Mouse (Mus musculus): ENCODE results near the gene Tspear. TPM values are rescaled to one million over a fixed set of nuclear protein-coding genes. Genes with fewer than 3 reads are reported as not detected.

The Tspear gene
- polyA plus RNA-seq, 1 experiment from 2014 or later, result 0.07 TPM

DNA sequence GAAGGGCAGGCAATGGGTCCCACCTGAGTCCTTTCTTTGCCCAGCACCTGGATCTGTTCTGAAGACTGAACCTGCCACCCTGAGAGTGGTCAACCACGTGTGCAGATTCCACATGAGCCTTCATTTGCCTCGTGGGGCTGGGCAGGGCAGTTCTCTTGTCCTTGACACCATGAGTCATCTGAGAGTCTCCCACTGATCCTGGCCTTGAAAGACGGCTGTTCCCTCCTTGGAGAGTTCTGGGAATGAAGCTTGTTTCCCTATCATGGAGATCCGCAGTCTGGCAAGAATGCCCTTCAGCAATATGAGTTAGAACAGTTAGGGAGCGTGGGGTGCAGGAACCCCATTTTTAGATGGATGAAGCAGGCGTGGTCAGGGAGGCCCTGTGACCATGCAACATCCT lies 152.6 kb downstream of the Tspear start:
- 52% methylated on average over 6 of the region's 6 CpGs for whole genome bisulfite sequencing (ENCODE audit: insufficient replicate concordance)
- Histone ChIP-seq H3K36me3 (no peaks in the 10 kb centered on the region), H3K4me3 (replicated peaks) (no peak overlapping the region)

GRCm38 (mm10) chr10:77846503-77846902 lies 160.1 kb downstream of the Tspear start, which contains the start of gene Gm36176:
Gene Gm36176 (plus strand): TSS chr10:77846803.
- no peak within 1 kb of the TSS for H3K4me3 ChIP-seq (replicated peaks)
- no peak within 1 kb of the TSS for H3K9ac ChIP-seq
- DNase-seq (no peak), ATAC-seq (ENCODE audit: low read depth) (no peak)
- no peaks in the 10 kb centered on the region for H3K27me3 ChIP-seq
- no peaks in the 10 kb centered on the region for H3K9me3 ChIP-seq (replicated peaks)
- H3K36me3 ChIP-seq, result no peaks in the 10 kb centered on the region
- H3K4me2 ChIP-seq, result no peak within 1 kb of the TSS
- WGBS (ENCODE audit: insufficient replicate concordance), result 33% methylated on average over 3 of the region's 3 CpGs
- H3K4me1 ChIP-seq (replicated peaks), result no peaks in the 10 kb centered on the region
- H3K27ac ChIP-seq, result no peak within 1 kb of the TSS

More for the DNA sequence above, 152.6 kb downstream of the Tspear start:
- no peak for DNase-seq
- H3K27ac ChIP-seq, result no peak overlapping the region
- H3K9ac ChIP-seq, result no peak overlapping the region
- no peak overlapping the region for H3K4me2 ChIP-seq
- H3K27me3 ChIP-seq, result no peaks in the 10 kb centered on the region
- no peak for ATAC-seq (ENCODE audit: low read depth)
- no peaks in the 10 kb centered on the region for H3K4me1 ChIP-seq (replicated peaks)
- no peaks in the 10 kb centered on the region for H3K9me3 ChIP-seq (replicated peaks)

DNA sequence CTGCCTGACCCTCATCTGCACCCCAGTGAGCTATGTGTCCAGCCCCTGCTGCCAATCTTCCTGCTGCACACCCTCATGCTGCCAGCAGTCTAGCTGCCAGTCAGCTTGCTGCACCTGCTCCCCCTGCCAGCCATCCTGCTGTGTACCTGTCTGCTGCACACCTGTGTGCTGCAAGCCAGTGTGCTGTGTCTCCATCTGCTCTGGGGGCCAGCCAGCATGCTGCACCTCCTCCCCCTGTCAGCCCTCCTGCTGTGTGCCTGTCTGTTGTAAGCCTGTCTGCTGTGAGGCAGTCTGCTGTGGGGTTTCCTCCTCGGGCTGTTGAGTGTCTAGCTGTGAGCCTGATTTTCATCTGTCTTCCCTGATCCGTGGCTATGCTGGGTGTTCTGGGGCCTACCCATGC lies 160.6 kb downstream of the Tspear start:
- 15% methylated on average over 2 of the region's 2 CpGs for WGBS (ENCODE audit: insufficient replicate concordance)
- ATAC-seq (ENCODE audit: low read depth), result no peak
- no peak overlapping the region for H3K4me3 ChIP-seq (replicated peaks)
- H3K27me3 ChIP-seq, result no peaks in the 10 kb centered on the region
- no peak overlapping the region for H3K9ac ChIP-seq
- H3K4me2 ChIP-seq, result no peak overlapping the region
- no peak overlapping the region for H3K27ac ChIP-seq
- H3K36me3 ChIP-seq, result no peaks in the 10 kb centered on the region
- no peaks in the 10 kb centered on the region for H3K9me3 ChIP-seq (replicated peaks)
- no peaks in the 10 kb centered on the region for H3K4me1 ChIP-seq (replicated peaks)
- DNase-seq, result no peak

- no peaks in the 10 kb centered on the region for H3K36me3 ChIP-seq
- no peaks in the 10 kb centered on the region for H3K27me3 ChIP-seq
- H3K9me3 ChIP-seq (replicated peaks), result no peaks in the 10 kb centered on the region
- ATAC-seq (ENCODE audit: low read depth) (no peak), DNase-seq (no peak)
- no peak overlapping the region for H3K9ac ChIP-seq
- no peak overlapping the region for H3K27ac ChIP-seq
- H3K4me2 ChIP-seq, result no peak overlapping the region
- H3K4me3 ChIP-seq (replicated peaks), result no peak overlapping the region
- H3K4me1 ChIP-seq (replicated peaks), result no peaks in the 10 kb centered on the region
- 62% methylated on average over 2 of the region's 2 CpGs for WGBS (ENCODE audit: insufficient replicate concordance)
Observed at GRCm38 (mm10) chr10:77847538-77847937, 161.2 kb downstream of the Tspear start.

DNA sequence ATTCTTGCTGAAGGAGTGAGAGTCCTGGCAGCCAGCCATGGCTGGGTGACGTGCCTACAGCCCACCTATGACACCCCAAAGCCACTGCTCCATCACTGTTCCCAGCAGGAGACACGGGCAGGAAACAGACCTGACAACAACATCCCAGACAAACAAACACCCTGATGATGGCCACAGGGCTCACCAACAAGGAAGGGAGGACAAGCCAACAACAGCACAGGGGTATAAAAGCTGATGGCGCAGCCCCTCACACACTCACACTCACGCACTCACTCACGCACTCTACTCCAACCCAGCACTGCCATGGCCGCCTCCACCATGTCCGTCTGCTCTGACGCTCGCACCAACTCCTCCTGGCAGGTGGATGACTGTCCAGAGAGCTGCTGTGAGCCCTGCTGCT lies 166.2 kb downstream of the Tspear start, which contains the start of gene Gm10318:
Gm10318 (plus strand) TSS at position 301 of the 400 bp plus-strand sequence.
- ATAC-seq (ENCODE audit: low read depth), result no peak
- Histone ChIP-seq H3K9me3 (replicated peaks) (no peaks in the 10 kb centered on the region), H3K9ac (no peak within 1 kb of the TSS), H3K27ac (no peak within 1 kb of the TSS), H3K27me3 (no peaks in the 10 kb centered on the region), H3K4me1 (replicated peaks) (no peaks in the 10 kb centered on the region), H3K4me2 (no peak within 1 kb of the TSS), H3K4me3 (replicated peaks) (no peak within 1 kb of the TSS), H3K36me3 (no peaks in the 10 kb centered on the region)
- no peak for DNase-seq
- WGBS (ENCODE audit: insufficient replicate concordance), result 40% methylated on average over 9 of the region's 9 CpGs

DNA sequence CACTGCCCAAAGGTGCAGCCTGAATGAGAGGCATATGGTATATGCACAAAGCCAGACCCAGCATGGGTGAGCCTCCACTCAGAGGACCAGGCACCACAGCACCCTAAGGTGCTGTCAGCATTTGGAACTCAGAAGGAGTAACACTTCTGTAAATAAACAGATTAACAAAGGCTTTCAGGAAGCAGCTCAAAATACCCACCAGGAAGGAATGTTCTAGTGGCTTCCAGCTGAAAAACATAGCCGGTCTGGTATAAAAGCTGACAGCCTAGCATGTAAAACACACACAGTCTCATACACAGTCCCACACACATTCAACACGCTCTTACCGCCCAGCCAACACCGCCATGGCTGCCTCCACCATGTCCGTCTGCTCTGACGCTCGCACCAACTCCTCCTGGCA lies 175.3 kb downstream of the Tspear start, which contains the start of gene Gm3285:
Gm3285 (plus strand) TSS at position 301 of the 400 bp plus-strand sequence.
- no peak within 1 kb of the TSS for H3K27ac ChIP-seq
- H3K36me3 ChIP-seq, result no peaks in the 10 kb centered on the region
- WGBS (ENCODE audit: insufficient replicate concordance), result 42% methylated on average over 7 of the region's 7 CpGs
- no peak within 1 kb of the TSS for H3K4me3 ChIP-seq (replicated peaks)
- no peak within 1 kb of the TSS for H3K4me2 ChIP-seq
- no peaks in the 10 kb centered on the region for H3K27me3 ChIP-seq
- DNase-seq (no peak), ATAC-seq (ENCODE audit: low read depth) (no peak)
- no peak within 1 kb of the TSS for H3K9ac ChIP-seq
- H3K9me3 ChIP-seq (replicated peaks), result no peaks in the 10 kb centered on the region
- 0 out of 2 replicates have a peak, but pooled peaks cover 6% of the 10 kb centered on the region for H3K4me1 ChIP-seq (replicated peaks)

DNA sequence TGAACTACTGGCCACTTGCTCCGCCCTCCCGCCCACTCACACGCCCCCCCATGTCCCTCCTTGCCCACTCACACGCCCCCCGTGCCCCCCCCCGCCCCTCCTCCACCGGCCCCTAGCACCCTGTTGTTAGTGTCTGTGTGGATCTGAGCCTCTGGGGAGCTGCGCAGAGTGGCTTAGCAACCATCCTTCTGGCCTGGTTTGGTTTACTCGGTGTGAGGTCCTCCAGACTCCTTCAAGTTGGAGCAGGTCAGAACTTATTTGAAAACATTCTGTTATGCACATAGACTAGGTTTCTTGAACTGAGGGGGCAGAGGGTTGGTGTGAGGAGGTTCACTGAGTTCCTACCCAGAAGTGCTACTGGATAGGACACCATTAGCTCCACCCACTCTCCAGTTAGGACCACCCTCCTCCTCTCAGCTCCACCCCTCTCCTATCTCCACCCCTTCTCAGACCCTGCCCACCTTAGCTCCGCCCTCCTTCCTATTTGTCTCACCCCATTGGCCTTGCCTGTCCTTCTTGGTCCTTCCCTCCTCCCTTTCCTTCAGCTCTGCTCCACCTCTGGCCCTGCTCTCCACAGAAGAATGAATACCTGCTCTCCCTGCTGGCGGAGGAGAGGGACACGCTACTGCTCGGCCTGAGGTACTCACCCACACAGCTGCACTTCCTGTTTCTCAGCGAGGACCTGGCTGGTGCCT lies 177.8 kb downstream of the Tspear start:
- Histone ChIP-seq H3K9me3 (replicated peaks) (no peaks in the 10 kb centered on the region), H3K36me3 (no peaks in the 10 kb centered on the region), H3K27ac (no peak overlapping the region), H3K4me1 (replicated peaks) (0 out of 2 replicates have a peak, but pooled peaks cover 6% of the 10 kb centered on the region), H3K4me2 (peak overlapping the region; percentile 44), H3K9ac (no peak overlapping the region), H3K4me3 (replicated peaks) (0 out of 2 replicates have a peak overlapping the region, but pooled peaks have one; percentile 3), H3K27me3 (no peaks in the 10 kb centered on the region)
- DNase-seq (peak; percentile 37), ATAC-seq (ENCODE audit: low read depth) (peak; percentile 77)
- WGBS (ENCODE audit: insufficient replicate concordance), result 18% methylated on average over 14 of the region's 14 CpGs

DNA sequence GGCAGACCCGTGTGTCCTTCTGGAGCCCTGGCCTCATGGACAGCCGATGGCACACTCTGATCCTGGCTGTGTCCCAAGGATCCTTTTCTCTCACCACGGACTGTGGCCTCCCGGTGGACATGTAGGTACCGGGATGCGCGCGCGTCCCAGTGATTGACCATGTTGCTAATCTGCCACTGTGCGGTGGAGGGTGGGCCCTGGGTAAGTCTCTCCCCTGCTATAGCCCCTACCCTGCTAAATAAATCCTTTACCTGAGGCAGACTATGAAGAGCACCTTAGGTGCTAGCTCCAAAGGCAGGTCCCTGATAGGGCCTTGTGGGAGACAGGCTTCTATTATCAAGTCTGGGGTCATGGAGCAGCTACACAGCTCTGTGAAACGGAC lies 178.4 kb downstream of the Tspear start:
- 0 out of 2 replicates have a peak, but pooled peaks cover 6% of the 10 kb centered on the region for H3K4me1 ChIP-seq (replicated peaks)
- ATAC-seq (ENCODE audit: low read depth) (no peak), DNase-seq (no peak)
- H3K36me3 ChIP-seq, result no peaks in the 10 kb centered on the region
- H3K27me3 ChIP-seq, result no peaks in the 10 kb centered on the region
- WGBS (ENCODE audit: insufficient replicate concordance), result 29% methylated on average over 11 of the region's 11 CpGs
- no peak overlapping the region for H3K9ac ChIP-seq
- no peaks in the 10 kb centered on the region for H3K9me3 ChIP-seq (replicated peaks)
- H3K27ac ChIP-seq, result no peak overlapping the region
- H3K4me2 ChIP-seq, result peak overlapping the region; percentile 44
- 0 out of 2 replicates have a peak overlapping the region, but pooled peaks have one; percentile 3 for H3K4me3 ChIP-seq (replicated peaks)

GRCm38 (mm10) chr10:77867546-77867945 lies 181.2 kb downstream of the Tspear start:
- ATAC-seq (ENCODE audit: low read depth) (no peak), DNase-seq (no peak)
- WGBS (ENCODE audit: insufficient replicate concordance), result 0% methylated on average over 1 of the region's 1 CpGs

GRCm38 (mm10) chr10:77869651-77870050 lies 183.3 kb downstream of the Tspear start:
- H3K4me2 ChIP-seq, result no peak overlapping the region
- WGBS (ENCODE audit: insufficient replicate concordance), result 67% methylated on average over 7 of the region's 7 CpGs

More at GRCm38 (mm10) chr10:77867546-77867945, 181.2 kb downstream of the Tspear start:
- Histone ChIP-seq H3K4me2 (no peak overlapping the region), H3K4me1 (replicated peaks) (0 out of 2 replicates have a peak, but pooled peaks cover 6% of the 10 kb centered on the region), H3K36me3 (no peaks in the 10 kb centered on the region), H3K27me3 (no peaks in the 10 kb centered on the region), H3K9ac (no peak overlapping the region), H3K27ac (no peak overlapping the region), H3K4me3 (replicated peaks) (no peak overlapping the region), H3K9me3 (replicated peaks) (no peaks in the 10 kb centered on the region)

GRCm38 (mm10) chr10:77878985-77879384 lies 192.6 kb downstream of the Tspear start:
- H3K9me3 ChIP-seq (replicated peaks), result no peaks in the 10 kb centered on the region
- no peak overlapping the region for H3K9ac ChIP-seq
- 52% methylated on average over 6 of the region's 6 CpGs for WGBS (ENCODE audit: insufficient replicate concordance)
- H3K4me2 ChIP-seq, result no peak overlapping the region
- no peaks in the 10 kb centered on the region for H3K4me1 ChIP-seq (replicated peaks)
- no peak overlapping the region for H3K4me3 ChIP-seq (replicated peaks)
- no peaks in the 10 kb centered on the region for H3K27me3 ChIP-seq
- DNase-seq (no peak), ATAC-seq (ENCODE audit: low read depth) (no peak)
- no peak overlapping the region for H3K27ac ChIP-seq
- no peaks in the 10 kb centered on the region for H3K36me3 ChIP-seq

More at GRCm38 (mm10) chr10:77869651-77870050, 183.3 kb downstream of the Tspear start:
- no peaks in the 10 kb centered on the region for H3K36me3 ChIP-seq
- no peak overlapping the region for H3K4me3 ChIP-seq (replicated peaks)
- no peak overlapping the region for H3K9ac ChIP-seq
- H3K9me3 ChIP-seq (replicated peaks), result no peaks in the 10 kb centered on the region
- no peaks in the 10 kb centered on the region for H3K27me3 ChIP-seq
- 0 out of 2 replicates have a peak, but pooled peaks cover 3% of the 10 kb centered on the region for H3K4me1 ChIP-seq (replicated peaks)
- H3K27ac ChIP-seq, result no peak overlapping the region
- ATAC-seq (ENCODE audit: low read depth) (no peak), DNase-seq (no peak)

DNA sequence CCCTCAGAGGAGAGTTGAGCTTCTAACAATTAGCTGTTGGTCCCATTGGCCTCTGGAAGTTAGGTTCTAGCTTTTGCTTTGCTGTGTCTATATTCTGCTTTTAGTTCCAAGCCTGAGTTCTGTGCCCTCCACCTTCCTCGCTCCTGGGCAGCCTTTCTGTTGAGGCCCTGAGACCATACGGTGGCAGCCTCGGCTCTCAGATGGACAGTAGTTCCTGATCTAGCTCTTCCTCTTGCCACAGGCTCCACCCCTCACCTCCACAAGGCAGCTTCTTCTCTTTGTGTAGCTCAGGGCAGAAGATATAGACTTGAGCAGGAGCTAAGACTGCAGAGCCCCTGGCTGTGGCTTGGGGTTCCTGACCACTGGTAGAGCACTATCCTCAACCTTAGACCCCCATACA lies 193.9 kb downstream of the Tspear start:
- WGBS (ENCODE audit: insufficient replicate concordance), result 19% methylated on average over 3 of the region's 3 CpGs
- Histone ChIP-seq H3K36me3 (no peaks in the 10 kb centered on the region), H3K4me1 (replicated peaks) (no peaks in the 10 kb centered on the region), H3K27me3 (no peaks in the 10 kb centered on the region), H3K4me3 (replicated peaks) (no peak overlapping the region), H3K27ac (no peak overlapping the region), H3K9ac (no peak overlapping the region), H3K9me3 (replicated peaks) (no peaks in the 10 kb centered on the region), H3K4me2 (no peak overlapping the region)
- ATAC-seq (ENCODE audit: low read depth) (no peak), DNase-seq (no peak)
